Mouse (Mus musculus): ENCODE results near the gene Cep41. TPM values are rescaled to one million over a fixed set of nuclear protein-coding genes. Genes with fewer than 3 reads are reported as not detected.

The Cep41 gene
- polyA plus RNA-seq, 1 experiment, result 16.4 TPM

DNA sequence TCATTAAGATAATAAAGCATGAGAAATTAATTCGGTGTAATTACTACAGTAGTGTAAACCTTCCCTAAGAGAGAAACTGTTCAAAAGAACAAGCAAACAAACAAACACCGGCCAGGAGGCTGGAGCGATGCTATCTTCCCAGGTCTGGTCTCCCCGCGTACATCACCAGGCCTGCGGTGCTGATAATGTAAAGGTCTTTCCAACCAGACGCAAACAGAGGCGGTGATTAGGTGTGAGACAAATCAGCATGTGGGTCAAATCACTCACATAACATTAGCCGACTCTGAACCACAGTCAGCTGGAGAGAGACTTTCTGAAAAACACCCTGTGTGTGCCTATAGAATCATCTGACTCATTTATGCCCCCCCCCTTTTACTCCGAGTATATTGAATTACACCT is 17.8 kb upstream of the Cep41 start:
- DNase-seq (ENCODE audit: low read depth), result no peak

DNA sequence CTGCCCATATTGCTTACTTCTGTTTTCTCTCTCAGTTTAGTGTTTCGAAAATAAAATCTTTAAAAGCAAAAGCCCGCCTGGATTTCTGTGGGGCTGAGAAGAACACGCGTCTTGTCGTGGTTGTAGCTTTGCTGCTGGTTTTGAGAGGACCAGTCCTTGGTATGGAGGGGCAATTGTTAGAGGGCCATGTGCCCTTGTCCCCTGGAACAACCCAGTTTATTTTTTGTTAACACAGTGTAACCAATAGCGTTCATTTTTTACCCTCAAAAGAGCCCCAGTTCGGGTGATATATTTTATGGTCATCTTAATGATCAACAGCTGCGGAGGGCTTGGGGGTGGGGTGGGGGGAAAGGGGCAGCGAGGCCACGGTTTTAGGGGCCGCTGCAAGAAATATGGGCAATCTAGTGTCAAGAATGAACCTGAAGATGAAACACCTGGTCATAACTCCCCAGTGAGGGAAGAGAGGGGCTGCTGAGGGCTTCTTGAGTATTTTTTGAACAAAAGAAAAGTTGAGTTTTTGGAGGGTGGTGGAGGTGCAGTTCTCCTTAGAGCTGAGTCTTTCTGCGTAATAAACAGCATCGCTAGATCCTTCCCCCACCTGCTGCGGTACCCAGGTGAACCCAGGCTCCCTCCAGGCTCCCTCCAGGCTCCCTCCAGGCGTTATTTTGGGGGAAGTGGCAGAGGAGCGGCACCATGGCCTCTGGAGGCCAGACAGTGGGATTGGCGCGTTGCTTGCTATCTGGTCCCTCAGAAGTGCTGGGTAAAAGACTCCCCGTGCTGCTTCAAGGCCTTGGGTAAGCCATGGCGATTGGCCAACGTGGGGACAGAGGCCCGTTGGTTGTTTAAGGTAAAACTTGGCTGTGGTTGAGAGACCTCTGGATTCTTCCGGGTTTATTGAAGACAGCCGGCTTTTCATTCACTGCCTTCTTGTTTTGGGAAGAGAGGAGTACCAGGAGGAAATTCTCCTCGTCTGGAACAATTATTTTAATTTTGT is 17.1 kb upstream of the Cep41 start:
- no peak for DNase-seq (ENCODE audit: low read depth)

DNA sequence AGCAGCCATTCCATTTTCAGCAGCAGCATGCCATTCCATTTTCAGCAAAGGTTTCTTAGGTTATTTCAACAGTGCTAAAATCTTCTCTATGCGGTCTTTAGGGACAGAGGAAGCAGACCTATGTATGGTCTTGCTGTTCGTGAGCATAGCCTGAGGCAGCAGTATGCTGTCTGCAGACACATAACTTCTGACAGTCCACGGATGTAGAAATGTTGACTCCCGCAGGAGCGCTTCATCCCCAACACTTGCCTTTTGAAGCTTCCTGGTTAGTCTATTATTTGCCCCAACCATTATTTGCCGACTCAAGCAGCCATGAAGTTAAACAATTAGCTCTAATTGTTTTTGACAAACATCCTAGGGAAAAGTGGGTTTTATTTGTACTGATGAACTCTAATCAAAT is 15.6 kb upstream of the Cep41 start:
- no peak for DNase-seq (ENCODE audit: low read depth)

DNA sequence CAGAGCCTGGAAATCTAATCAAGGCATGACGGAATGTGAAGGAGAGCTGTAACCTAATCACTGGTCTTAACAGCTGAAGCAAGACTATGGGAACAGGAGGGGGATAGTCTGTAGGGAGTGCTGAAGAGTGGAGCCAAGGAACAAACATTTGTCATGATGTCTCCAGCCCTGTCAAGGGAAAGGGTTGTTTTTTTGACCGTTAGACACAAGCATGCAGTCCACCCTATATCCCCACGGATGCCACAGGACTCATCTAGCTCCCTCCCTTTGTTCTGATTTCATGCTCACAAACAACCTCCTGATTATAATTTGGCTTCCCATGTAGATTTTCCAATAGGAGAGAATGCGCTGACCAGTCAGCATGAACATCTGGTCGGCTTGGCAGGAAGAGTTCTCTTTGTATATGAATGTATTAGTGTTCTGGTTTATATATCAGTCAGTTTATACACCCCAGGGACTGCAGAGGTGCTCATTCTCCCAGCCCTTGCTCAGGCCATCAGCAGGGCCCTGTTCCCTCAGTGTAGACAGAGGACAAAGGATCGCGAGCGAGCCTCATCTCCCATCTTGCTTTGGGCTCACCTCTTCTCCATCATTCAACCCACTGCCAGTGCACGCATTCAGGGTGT is 10.5 kb upstream of the Cep41 start:
- DNase-seq (ENCODE audit: low read depth), result no peak

DNA sequence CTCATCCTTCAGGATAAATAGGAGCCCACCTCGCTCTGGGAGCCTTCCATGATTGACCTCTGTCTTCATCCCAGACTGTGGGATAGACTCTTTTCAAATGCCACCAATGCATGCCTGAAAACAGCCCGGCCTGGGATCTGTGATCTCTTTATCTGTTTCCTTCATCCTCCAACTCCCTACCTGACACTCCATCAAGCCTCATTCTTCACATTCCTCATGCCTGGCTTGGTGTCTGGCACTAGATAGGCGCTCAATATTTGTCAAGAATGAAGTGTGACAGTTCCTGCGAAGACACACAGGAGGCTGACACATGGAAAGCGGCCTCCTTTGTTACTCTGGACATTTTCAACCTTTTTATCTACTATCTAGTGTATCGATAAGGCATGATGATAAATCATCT is 9.9 kb upstream of the Cep41 start:
- DNase-seq (ENCODE audit: low read depth), result no peak

DNA sequence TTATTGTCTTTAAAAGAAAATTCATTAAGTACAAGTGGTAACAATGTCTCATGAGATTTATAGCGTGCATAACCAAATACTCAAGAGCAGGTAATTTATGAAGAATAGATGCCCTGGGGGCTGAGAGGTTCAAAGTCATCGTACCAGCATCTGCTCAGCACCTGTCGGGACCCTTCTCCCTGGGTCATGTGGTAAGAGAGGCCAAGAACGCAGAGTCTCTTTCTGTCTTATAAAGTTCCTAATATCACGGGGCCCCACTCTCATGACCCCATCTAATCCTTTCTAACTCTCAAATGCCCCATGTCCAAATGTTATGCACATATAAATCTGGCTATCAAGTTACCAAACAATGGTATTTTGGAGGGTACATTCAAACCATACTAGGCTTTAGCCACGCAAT is 9.3 kb upstream of the Cep41 start:
- DNase-seq (ENCODE audit: low read depth), result no peak

DNA sequence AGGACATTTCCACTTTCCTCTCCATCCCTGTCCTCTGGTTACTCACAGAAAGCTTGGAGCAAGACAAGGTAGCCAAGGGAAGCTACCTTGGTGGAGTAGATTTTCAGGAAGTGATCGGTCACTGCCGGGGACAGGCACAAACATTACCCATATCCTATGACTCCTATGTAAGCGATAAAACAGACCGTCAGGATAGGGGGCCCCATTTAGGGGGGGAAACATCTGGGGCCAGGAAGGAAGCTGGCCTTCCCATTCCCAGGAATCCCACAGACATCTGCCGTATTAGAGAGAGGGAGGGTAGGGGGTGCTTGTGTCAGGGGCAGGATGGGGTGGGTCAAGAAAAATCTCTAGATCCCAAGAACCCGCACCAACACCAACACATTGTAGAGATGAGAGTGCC is 6.6 kb upstream of the Cep41 start:
- no peak for DNase-seq (ENCODE audit: low read depth)

DNA sequence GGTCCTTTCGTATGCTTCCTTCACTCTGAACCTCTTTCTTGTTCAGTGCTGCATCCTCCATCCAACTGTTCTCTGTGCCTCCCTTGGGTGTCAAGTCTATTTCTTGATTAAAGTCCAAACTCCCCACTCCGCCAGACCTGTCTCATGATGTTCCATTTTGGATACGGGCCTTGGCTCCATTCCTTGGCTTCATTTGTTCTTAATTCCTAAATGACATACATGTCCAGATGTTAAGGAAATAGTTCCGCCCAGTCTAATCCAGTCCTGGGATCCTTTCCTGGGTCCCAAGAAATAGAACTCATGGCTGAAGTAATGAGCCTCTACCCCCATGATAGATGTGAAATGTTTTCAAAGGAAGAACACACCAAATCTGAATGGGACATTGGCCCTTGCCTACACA is 4.5 kb upstream of the Cep41 start:
- DNase-seq (ENCODE audit: low read depth), result no peak

DNA sequence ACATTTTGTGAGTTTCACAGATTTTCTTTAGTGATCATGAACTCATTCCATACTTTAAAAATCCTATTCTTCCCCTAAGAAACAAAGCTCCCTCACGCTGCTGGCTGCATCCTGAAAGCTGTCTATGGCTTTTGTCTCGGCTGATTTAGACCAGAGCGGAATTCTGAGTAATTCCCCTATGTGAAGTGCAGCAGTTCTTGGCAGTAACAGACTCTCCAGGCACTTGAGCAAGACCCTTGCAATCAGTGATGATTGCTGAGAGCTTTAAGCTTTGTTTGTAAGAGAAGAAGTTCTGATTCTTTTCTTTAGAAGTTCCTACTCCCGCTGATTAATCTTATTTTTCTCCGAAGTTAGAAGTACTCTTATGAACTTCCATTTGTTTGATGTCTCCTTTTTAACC is 3.9 kb upstream of the Cep41 start:
- no peak for DNase-seq (ENCODE audit: low read depth)

DNA sequence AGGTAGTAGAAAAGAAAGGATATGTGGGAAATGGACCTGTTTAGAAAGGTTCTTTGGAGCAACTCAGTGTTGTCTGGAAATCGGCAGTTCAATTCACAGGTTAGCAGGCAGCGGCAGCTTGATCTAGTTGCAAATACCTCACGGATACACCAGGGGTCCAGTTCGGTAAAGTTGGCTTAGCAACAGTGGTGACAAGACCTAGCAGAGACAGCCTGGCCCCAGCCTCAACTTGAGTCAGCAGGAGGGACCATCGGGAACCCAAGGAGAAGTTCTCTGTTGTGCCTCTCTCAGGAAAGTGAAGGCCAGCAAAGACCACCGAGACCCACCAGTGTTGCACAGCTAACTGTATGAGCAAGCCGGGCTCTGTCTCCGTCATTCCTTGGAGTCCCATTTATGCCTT is 1.6 kb upstream of the Cep41 start:
- DNase-seq (ENCODE audit: low read depth), result no peak

DNA sequence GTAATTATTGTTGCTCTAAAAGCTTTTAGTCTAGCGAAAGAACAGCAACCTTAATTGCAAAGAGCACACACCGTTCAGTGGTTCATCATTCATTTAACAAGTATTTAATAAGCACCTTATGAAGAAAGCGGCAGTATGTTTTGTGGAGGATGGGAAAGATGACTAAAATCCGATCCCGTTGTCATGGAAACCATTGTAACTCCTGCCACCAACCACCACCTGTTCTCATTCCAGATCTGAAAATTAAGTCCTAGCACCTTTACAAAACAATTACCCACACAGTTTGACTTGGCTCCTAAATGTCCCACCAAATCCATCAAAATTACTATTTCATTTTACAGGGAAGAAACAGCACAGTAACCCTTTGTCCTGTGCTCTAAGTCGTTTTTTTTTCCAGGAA is 660 bp upstream of the Cep41 start:
- no peak for DNase-seq (ENCODE audit: low read depth)

DNA sequence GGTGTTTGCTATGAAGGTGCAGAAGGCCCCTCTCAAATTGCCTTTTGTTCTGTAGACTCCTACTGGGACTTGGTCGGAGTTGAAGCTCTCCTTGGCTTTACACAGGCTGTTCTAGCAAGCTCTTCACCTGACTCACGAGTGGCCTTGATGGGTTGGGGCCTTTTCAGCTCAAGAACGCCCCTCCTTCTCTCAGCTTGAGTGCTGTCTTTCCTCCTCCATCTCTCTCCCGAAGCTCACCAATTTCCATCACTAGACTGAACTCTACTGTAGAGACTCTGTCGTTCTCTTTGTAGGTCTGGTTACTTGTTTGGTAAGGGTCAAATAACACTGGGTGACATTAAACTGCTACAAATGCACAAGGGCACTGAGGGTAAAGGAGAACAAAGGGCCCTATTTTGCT is 723 bp downstream of the Cep41 start:
- no peak for DNase-seq (ENCODE audit: low read depth)

DNA sequence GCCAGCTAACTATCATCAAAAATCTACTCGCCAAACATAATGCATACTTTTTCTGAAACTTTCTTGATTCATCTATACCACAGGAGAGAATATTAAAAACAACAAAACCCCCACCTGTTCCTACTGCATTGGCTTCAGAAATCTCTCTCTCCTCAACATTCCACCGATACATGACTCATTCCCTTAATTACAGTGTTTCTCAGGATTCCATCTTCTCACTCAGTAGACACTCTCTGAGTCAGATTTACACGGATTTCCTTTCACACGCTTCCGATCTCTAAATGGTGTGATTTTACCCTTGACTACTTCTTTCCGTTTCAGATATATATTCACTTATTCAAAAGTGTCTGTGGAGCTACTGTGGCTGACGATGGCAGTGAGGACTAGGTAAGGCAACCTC is 6.4 kb downstream of the Cep41 start:
- DNase-seq (ENCODE audit: low read depth), result no peak

DNA sequence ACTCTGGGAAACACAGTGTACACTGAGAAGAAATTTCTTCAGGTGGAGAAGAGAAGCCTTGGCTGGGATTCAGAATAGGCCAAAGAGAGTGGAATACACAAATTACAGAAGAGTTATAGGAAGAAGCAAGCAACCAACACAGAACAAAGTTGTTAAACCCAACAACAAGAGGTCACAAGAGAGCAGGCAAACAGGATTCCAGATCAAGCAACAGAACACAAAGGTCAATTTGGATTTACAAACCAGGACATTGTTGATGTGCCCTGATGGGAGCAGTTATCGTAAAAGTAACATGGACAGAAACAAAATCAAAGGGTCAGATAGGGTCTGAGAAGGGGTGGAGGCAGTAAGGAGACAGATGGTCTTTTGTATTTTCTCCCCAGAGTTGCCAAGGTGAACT is 9.0 kb downstream of the Cep41 start:
- DNase-seq (ENCODE audit: low read depth), result no peak

DNA sequence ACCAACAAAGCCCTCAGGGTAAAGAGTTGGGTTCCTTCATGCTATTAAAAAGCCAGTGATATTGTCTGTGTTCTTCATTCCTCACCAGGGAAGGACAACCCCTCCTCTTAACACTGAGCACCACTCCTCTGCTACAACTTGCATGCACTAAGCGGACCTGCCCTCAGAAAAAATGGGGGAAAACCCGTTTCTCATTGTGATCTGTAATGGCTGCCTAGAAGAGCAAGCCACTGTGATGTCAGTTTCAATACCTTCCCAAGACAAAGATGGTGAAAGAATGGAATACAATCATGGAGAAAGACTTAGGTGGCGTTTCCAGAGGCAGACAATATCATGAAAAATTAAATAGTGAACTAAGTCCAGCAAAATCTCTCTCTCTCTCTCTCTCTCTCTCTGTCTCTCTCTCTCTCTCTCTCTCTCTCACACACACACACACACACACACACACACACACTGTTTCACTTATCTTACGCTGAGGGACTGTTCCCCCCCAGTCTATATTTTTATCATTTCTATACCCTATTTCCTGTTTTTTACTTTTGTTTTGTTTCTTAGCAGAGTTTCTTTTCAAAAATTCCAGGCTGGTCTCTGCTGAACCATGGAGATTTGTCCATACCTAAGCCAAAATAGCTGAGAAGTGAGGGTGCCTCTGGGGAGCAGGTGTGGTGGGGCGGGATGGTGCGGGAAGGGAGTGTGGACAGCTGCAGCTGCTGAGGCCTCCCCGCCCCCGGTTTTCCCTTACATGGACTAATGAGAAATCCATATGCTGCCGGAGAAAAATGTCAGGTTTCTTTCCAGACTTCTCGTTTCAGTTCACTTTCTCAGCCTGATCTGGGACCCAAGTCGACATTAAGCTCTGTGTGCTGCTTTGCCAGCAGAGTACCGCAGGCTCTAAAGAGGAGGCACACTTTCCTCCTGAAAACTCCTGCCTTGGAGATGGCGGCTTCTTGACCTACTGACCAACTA is 11.3 kb downstream of the Cep41 start:
- no peak for DNase-seq (ENCODE audit: low read depth)

DNA sequence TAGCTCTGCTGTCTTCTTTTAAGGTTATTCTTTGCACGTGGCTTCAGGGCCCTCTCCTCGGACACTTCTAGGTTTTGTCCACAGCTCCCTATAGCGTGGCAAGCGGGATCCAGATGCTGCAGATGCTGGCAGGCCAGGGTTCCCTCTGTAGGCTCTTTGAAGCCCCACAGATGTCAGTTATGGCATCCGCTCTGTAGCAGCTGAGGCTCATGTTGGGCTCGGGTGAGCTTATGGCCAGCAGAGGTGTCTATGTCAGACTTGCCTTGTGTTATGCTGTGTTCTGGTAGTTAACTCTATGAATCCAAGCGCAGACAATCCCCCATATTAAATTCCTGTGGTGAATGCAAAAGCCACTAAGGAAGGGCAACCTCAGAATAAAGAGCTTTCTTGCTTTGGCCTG is 13.1 kb downstream of the Cep41 start:
- DNase-seq (ENCODE audit: low read depth), result no peak

DNA sequence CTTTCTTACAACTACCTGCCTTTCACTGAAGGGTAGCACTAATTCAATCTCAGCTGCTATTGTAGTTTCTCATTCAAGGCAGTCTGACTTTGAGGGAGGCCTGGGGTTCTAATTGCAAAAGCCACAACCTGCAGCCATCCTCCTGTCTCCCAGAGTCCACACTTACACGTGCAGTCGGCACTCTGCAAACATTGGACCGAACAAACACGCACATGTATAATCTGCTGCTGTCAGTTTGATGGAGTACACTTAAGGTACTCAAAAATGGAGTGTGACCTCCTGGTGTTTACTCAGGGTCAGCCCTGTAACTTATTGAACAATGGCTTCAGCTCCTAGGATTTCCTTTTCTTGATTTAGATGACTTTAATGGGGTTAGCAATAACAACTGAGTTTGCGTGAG is 14.0 kb downstream of the Cep41 start:
- no peak for DNase-seq (ENCODE audit: low read depth)

DNA sequence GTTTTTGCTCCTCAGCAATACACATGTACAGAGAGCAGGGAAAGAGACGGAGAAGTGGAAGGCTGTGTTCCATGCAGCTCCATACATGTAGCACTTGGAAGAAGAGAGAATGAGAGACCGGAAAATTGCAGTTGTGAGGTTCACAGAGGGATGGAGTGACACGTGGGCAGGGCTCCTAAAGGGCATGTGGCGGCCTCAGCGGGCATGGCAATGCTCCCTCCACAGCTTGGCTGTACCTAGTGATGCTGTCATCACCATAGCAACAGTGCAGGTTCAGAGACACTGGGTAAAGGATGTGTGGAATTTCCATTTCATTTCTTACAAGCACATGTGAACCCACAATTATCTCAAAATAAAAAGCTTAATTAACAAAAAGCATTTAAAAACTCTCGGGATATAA is 15.1 kb downstream of the Cep41 start:
- DNase-seq (ENCODE audit: low read depth), result no peak

DNA sequence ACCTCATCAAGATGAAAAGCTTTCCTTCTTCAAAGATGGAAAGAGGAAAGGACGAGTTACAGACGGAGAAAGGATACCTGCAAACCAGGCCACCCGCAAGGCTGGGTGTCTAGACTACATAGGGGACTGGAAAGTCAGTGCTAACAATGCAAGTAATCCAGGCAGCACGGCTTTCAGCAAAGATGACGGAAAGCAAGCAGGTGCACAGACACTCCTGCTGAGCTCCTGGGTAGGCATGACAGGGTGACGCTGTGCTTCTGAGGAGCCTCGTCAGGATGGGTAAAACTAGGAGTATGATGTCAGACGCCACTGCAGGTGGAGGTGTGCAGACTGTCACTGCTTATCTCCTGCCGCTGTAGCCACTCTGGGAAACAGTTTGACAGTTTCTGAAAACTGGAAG is 16.0 kb downstream of the Cep41 start:
- no peak for DNase-seq (ENCODE audit: low read depth)

DNA sequence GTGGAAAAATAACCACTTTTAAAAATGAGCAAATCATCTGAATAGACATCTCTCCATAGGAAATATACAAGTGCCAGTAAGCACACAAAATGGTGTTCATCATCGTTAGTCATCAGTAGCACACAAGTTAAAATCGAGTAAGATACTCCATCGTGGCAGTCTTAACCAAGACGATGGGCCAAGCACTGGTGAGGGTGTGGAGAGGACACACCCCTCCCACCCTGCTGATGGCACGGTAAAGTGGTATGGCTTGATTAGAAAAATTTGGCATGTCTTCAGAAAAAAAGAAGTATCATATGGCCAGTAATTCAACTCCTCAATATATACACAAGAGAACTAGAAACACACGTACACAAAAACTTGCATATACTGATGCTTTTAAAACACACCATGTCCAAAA is 17.0 kb downstream of the Cep41 start:
- DNase-seq (ENCODE audit: low read depth), result no peak

DNA sequence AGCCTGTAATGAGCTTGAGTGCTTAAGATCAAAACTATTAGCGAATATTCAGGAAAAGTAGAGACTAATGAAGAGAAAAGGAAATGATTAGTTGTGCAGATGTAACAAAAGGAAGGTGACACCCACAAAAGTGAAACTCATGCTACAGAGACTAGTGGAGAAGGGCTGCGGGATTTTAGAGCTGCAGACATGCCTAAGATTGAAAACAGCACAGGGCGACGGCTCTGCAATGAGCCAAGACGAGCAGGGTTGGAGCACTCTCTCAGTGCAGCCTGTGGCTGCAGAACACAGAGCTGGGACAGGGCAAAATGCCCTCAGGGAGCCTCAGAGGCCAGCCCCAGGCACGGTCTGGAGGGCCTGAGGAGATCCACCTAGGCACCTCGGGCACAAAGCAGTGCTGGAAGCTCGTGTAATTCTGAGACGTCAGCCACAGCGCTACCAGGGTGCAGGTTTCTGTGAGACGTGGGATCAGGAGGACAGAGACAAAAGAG is 18.2 kb downstream of the Cep41 start:
- no peak for DNase-seq (ENCODE audit: low read depth)

DNA sequence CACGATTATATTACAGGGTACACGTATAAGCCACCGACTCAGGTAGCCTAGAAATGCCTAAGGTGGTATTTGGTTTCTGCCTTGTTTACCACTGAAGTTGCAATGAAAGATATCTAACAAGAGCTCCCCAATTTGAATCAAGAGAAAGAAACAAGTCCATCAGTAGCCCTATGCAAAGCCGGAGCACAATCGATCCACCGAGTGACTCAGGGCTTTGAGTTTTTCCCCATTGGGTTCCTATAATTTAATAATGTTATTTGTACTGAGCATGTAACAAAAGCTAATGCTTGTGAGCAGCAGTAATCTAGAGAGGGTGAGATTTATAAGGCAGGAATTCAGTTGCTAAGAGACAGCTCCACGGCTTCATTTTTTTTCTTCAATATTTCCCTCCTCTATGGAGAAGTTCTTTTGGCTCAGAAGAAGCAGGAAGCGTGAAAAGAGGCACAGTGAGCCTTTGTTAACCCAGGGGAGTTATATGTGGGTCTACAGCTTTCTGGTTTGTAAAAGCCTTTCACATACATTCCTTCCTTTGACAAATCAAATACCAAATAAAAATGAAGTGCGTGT is 18.8 kb downstream of the Cep41 start:
- no peak for DNase-seq (ENCODE audit: low read depth)

Measured in gonadal fat pad, adult 2 months (tissue).